In the genomic region with DNA sequence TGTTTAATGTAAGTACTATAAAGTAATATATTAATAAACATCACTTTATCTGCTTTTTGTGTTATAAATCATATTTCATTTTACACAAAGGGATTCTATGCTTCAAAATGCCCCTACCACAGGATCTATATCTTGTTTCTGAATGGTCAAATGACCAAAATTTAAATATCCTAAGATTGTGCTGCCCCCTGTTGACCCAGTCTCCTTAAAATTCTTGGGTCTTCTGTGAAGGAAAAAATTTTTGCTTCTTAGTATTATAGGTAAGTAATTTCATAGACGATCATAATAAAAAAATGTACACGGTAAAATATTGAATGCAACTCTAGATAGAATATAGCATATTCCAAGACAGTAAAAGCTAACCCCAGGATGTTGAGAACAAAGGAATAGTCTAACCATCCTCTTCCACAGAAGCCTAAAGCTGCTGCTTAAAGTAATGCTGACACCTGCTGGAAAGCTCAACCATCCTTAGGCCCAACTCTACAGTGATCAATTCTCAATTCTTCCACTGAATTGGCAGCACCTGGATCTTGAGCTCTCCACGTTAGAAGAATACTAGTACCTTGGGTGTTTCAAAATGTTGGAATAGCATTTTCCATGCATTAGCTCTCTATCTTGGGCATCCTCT, we compare ENCODE assay signal across 9 mouse cellular contexts. TPM values are rescaled to one million over a fixed set of nuclear protein-coding genes. Genes with fewer than 3 reads are reported as not detected.
A peak's percentile ranks its signal among the peaks of the same experiment; 100 is the strongest.
DNase-seq lines count a peak whose midpoint lies in the region; ATAC-seq lines count a peak whose summit lies in the region.
"Had no signal": no experiment of that assay in that cellular context is flagged by ENCODE, and none has a peak within 500 bp of the region (broad histone marks: within the 10 kb centered on the region; RNA-seq: fewer than 3 reads in every experiment).

No protein-coding gene starts in this region.

- H3K27me3 ChIP-seq in heart, embryonic 11.5 days (ENCODE audit: control insufficient read depth, insufficient read depth, low read length) = no peaks in the 10 kb centered on the region
- H3K27me3 ChIP-seq: embryonic facial prominence, embryonic 13.5 days had no signal

- H3K4me3 ChIP-seq in heart, embryonic 11.5 days (ENCODE audit: low read depth, low read length) = no peak overlapping the region
- H3K4me3 ChIP-seq: embryonic facial prominence, embryonic 13.5 days had no signal

- peak; percentile 36 for DNase-seq in heart, adult 8-10 months (ENCODE audit: low spot score)
- peak; percentile 12 for DNase-seq in thymus, postnatal 14 days
- DNase-seq in thymus, postnatal 10 days (ENCODE audit: low spot score in 2 of 2) = no peak
- peak; percentile 24 for DNase-seq in forelimb bud, embryonic 11.5 days (ENCODE audit: low read depth, low spot score)
- peak; percentile 66 for DNase-seq in retina, embryonic 14.5 days (ENCODE audit: low spot score)
- no peak for DNase-seq in layer of hippocampus, adult 9-10 months (ENCODE audit: low spot score)
- no peak for DNase-seq in frontal cortex, postnatal 10 days (ENCODE audit: low spot score in 2 of 2)

- H3K9me3 ChIP-seq in heart, embryonic 11.5 days (replicated peaks; ENCODE audit: control insufficient read depth, low read length) = no peaks in the 10 kb centered on the region
- H3K9me3 ChIP-seq: embryonic facial prominence, embryonic 13.5 days had no signal

- no peak overlapping the region for H3K27ac ChIP-seq in heart, embryonic 11.5 days (ENCODE audit: low read depth, low read length)
- H3K27ac ChIP-seq: embryonic facial prominence, embryonic 13.5 days had no signal

- WGBS in heart, embryonic 11.5 days (ENCODE audit: insufficient replicate concordance) = 67% methylated on average over 3 of the region's 3 CpGs

- H3K4me1 ChIP-seq in heart, embryonic 11.5 days (ENCODE audit: control insufficient read depth, insufficient read depth, low read length) = no peaks in the 10 kb centered on the region
- H3K4me1 ChIP-seq: embryonic facial prominence, embryonic 13.5 days had no signal

- no peaks in the 10 kb centered on the region for H3K36me3 ChIP-seq in heart, embryonic 11.5 days (ENCODE audit: control insufficient read depth, insufficient read depth, low read length)

- H3K4me2 ChIP-seq in heart, embryonic 11.5 days = no peak overlapping the region
- H3K4me2 ChIP-seq: embryonic facial prominence, embryonic 13.5 days had no signal

- no peak overlapping the region for H3K9ac ChIP-seq in heart, embryonic 11.5 days (ENCODE audit: low read depth, low read length)
- H3K9ac ChIP-seq: embryonic facial prominence, embryonic 13.5 days had no signal

- no peak for ATAC-seq in heart, embryonic 11.5 days (replicated peaks; ENCODE audit: insufficient number of reproducible peaks, low FRiP score, low TSS enrichment)

RNA-seq across cellular contexts. Expression of gene Sertad4, which starts 56.7 kb away (rescaled TPM):
- 1 to 10 TPM; 2.4 to 4.5 (median 3.1) TPM for total RNA-seq in heart, adult 8-10 months (2022)
- polyA plus RNA-seq in heart, embryonic 11.5 days (2014; fragmentation: Nextera tagmentation; extraction: Ambion mirVana) = 8.9 and 10.2 TPM in 2 replicates

Comparison
In these comparisons a context has a peak if more than half of its experiments do, and no peak if none do; other contexts are left out.
1. DNase-seq: peak in heart, adult 8-10 months (single experiment), thymus, postnatal 14 days (single experiment), forelimb bud, embryonic 11.5 days (single experiment) and retina, embryonic 14.5 days (single experiment); none in thymus, postnatal 10 days (0 of 2), layer of hippocampus, adult 9-10 months (single experiment) and frontal cortex, postnatal 10 days (0 of 2).